Mouse (Mus musculus) E14TG2a.4 (cell line): ENCODE measurements around the gene Fbxo9.
A peak's percentile ranks its signal among the peaks of the same experiment; 100 is the strongest.

Experiments
- H3K27me3 ChIP-seq: 2 replicates; pipeline ENCODE4 v1.6.1; 2014; ENCODE audit warnings: low read length, control low read depth; ENCODE audit not compliant: insufficient read depth
- H3K36me3 ChIP-seq: 2 replicates; pipeline ENCODE4 v1.6.1; 2014; ENCODE audit warnings: low read length, control low read depth; ENCODE audit not compliant: insufficient read depth
- H3K4me1 ChIP-seq: replicated peaks from 2 replicates; pipeline ENCODE4 v1.6.1; 2014; ENCODE audit warnings: low read depth, low read length, control low read depth
- H3K4me3 ChIP-seq: replicated peaks from 2 replicates; pipeline ENCODE4 v1.5.1; 2014; ENCODE audit warnings: mild to moderate bottlenecking, low read length
- H3K9me3 ChIP-seq: 2 replicates; pipeline ENCODE4 v1.6.1; 2014; ENCODE audit warnings: low read length, control low read depth
- CTCF ChIP-seq: conservative IDR thresholded peaks from 2 replicates; pipeline ENCODE4 v1.5.1; 2014; ENCODE audit warnings: low read length
- NANOG ChIP-seq: IDR thresholded peaks from 2 replicates; pipeline ENCODE4 v1.6.1; 2014; ENCODE audit warnings: borderline replicate concordance, low read length, mixed read lengths
- POU5F1 ChIP-seq: IDR thresholded peaks from 2 replicates; pipeline ENCODE4 v1.6.1; 2014; ENCODE audit warnings: low read length, borderline replicate concordance

The Fbxo9 gene

DNA sequence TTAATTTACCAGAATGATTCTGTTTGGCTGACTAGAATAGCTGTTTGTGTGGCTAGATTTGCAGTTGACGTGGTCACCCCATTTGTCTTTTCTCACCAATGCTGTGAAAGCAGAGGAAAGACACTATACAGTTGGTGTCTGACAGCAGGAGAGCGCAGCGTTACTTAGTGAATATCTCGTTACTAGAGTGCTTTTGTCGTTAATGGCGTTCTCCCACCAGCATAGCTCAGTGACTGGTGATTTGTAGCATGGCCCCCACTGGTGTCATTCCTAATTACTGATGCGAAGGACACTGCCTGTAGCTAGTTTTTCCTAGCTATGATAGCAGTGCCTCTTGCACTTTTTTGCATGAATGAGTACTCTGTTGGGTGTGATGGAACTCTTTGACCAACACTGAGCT, 26.8 kb upstream of the Fbxo9 start:
- peaks cover 11% of the 10 kb centered on the region for H3K36me3 ChIP-seq
- H3K4me3 ChIP-seq, result no peak overlapping the region
- peaks cover 11% of the 10 kb centered on the region for H3K4me1 ChIP-seq

GRCm38 (mm10) chr9:78126643-78127042, 17.8 kb upstream of the Fbxo9 start:
- H3K27me3 ChIP-seq, result no peaks in the 10 kb centered on the region

More for the DNA sequence above, 26.8 kb upstream of the Fbxo9 start:
- TF ChIP-seq NANOG (no peak), POU5F1 (no peak), CTCF (no peak)
- H3K27me3 ChIP-seq, result no peaks in the 10 kb centered on the region
- no peaks in the 10 kb centered on the region for H3K9me3 ChIP-seq

GRCm38 (mm10) chr9:78126007-78126406, 17.1 kb upstream of the Fbxo9 start:
- no peaks in the 10 kb centered on the region for H3K27me3 ChIP-seq
- H3K36me3 ChIP-seq, result 0 out of 2 replicates have a peak, but pooled peaks cover 3% of the 10 kb centered on the region
- H3K4me3 ChIP-seq, result no peak overlapping the region
- H3K9me3 ChIP-seq, result no peaks in the 10 kb centered on the region
- peaks cover 39% of the 10 kb centered on the region for H3K4me1 ChIP-seq
- TF ChIP-seq CTCF, result no peak
- TF ChIP-seq POU5F1, result no peak
- no peak for TF ChIP-seq NANOG

More at GRCm38 (mm10) chr9:78126643-78127042, 17.8 kb upstream of the Fbxo9 start:
- Histone ChIP-seq H3K9me3 (no peaks in the 10 kb centered on the region), H3K4me3 (no peak overlapping the region), H3K4me1 (peaks cover 33% of the 10 kb centered on the region), H3K36me3 (0 out of 2 replicates have a peak, but pooled peaks cover 3% of the 10 kb centered on the region)
- TF ChIP-seq CTCF (no peak), POU5F1 (no peak), NANOG (no peak)

- Histone ChIP-seq H3K9me3 (no peaks in the 10 kb centered on the region), H3K4me3 (no peak overlapping the region), H3K4me1 (peaks cover 39% of the 10 kb centered on the region), H3K36me3 (0 out of 2 replicates have a peak, but pooled peaks cover 3% of the 10 kb centered on the region), H3K27me3 (no peaks in the 10 kb centered on the region)
- TF ChIP-seq POU5F1 (no peak), CTCF (no peak), NANOG (no peak)
Measured at GRCm38 (mm10) chr9:78124297-78124696, 15.4 kb upstream of the Fbxo9 start.

GRCm38 (mm10) chr9:78122939-78123712, 14.3 kb upstream of the Fbxo9 start:
- TF ChIP-seq NANOG (no peak), POU5F1 (no peak), CTCF (no peak)
- Histone ChIP-seq H3K4me1 (peaks cover 39% of the 10 kb centered on the region), H3K36me3 (peaks cover 6% of the 10 kb centered on the region; the same call in 1 of the 2 replicates), H3K4me3 (no peak overlapping the region), H3K9me3 (no peaks in the 10 kb centered on the region), H3K27me3 (no peaks in the 10 kb centered on the region)

GRCm38 (mm10) chr9:78121985-78122384, 13.1 kb upstream of the Fbxo9 start:
- Histone ChIP-seq H3K27me3 (no peaks in the 10 kb centered on the region), H3K36me3 (peaks cover 6% of the 10 kb centered on the region; the same call in 1 of the 2 replicates), H3K4me3 (no peak overlapping the region), H3K9me3 (no peaks in the 10 kb centered on the region), H3K4me1 (peaks cover 27% of the 10 kb centered on the region)
- no peak for TF ChIP-seq POU5F1
- no peak for TF ChIP-seq NANOG
- TF ChIP-seq CTCF, result no peak

GRCm38 (mm10) chr9:78121358-78121757, 12.5 kb upstream of the Fbxo9 start:
- peaks cover 22% of the 10 kb centered on the region for H3K4me1 ChIP-seq
- no peaks in the 10 kb centered on the region for H3K27me3 ChIP-seq
- TF ChIP-seq CTCF (no peak), NANOG (no peak; the same call in 1 of the 2 replicates), POU5F1 (no peak)
- 0 out of 2 replicates have a peak overlapping the region, but pooled peaks have one; percentile 3 for H3K4me3 ChIP-seq
- no peaks in the 10 kb centered on the region for H3K9me3 ChIP-seq
- peaks cover 6% of the 10 kb centered on the region; the same call in 1 of the 2 replicates for H3K36me3 ChIP-seq

- H3K4me1 ChIP-seq, result peaks cover 39% of the 10 kb centered on the region
- peaks cover 3% of the 10 kb centered on the region; the same call in 1 of the 2 replicates for H3K36me3 ChIP-seq
- no peaks in the 10 kb centered on the region for H3K9me3 ChIP-seq
- H3K4me3 ChIP-seq, result no peak overlapping the region
- H3K27me3 ChIP-seq, result no peaks in the 10 kb centered on the region
- no peak for TF ChIP-seq NANOG
- TF ChIP-seq POU5F1, result no peak
- no peak for TF ChIP-seq CTCF
Measured at GRCm38 (mm10) chr9:78117690-78118089, 8.8 kb upstream of the Fbxo9 start.

DNA sequence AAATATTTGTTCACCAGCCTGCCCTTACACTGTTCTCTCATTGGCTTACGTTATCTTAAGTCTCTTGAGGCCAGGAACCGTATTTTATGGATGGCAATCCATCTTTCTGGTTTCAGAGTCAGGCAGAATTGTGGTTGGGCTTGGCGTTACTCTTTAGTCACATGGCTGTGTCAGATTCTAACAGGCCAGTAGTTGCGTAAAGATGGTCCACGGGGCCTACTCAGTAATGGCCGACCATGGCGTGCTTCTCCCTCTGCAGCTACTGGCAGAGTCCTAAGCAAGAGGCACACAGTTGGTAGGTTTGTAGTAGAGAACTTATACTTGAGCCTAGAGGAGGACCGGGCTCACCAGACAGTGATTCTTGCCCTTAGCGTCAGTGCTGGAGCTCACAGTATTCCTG, 6.9 kb upstream of the Fbxo9 start:
- Histone ChIP-seq H3K27me3 (no peaks in the 10 kb centered on the region), H3K4me3 (no peak overlapping the region), H3K4me1 (peaks cover 20% of the 10 kb centered on the region), H3K36me3 (peaks cover 3% of the 10 kb centered on the region; the same call in 1 of the 2 replicates), H3K9me3 (no peaks in the 10 kb centered on the region)
- TF ChIP-seq POU5F1 (no peak), CTCF (no peak), NANOG (no peak)
